Mouse (Mus musculus) small intestine, adult 2 months (tissue): ENCODE measurements at regions not wholly inside any gene's neighbourhood (a gene's known extent, or its start where the extent isn't known, plus 50 kb on each side); places are given as distances from the start of the nearest gene placed in this dataset.

Experiments used
- CTCF ChIP-seq: fragments of 200-500 bp; IDR thresholded peaks from 2 replicates; pipeline ENCODE4 v1.5.1; 2012; ENCODE audit warnings: low read depth, mild to moderate bottlenecking, control low read depth, inconsistent platforms, low read length, moderate library complexity, mixed read lengths; ENCODE audit not compliant: insufficient replicate concordance, insufficient read length; ENCODE audit errors: extremely low read depth
- POLR2A ChIP-seq: fragments of 200-500 bp; IDR thresholded peaks from 2 replicates; pipeline ENCODE4 v1.6.1; 2012; ENCODE audit warnings: low read depth, mild to moderate bottlenecking, control low read depth, inconsistent platforms, low read length, moderate library complexity

DNA sequence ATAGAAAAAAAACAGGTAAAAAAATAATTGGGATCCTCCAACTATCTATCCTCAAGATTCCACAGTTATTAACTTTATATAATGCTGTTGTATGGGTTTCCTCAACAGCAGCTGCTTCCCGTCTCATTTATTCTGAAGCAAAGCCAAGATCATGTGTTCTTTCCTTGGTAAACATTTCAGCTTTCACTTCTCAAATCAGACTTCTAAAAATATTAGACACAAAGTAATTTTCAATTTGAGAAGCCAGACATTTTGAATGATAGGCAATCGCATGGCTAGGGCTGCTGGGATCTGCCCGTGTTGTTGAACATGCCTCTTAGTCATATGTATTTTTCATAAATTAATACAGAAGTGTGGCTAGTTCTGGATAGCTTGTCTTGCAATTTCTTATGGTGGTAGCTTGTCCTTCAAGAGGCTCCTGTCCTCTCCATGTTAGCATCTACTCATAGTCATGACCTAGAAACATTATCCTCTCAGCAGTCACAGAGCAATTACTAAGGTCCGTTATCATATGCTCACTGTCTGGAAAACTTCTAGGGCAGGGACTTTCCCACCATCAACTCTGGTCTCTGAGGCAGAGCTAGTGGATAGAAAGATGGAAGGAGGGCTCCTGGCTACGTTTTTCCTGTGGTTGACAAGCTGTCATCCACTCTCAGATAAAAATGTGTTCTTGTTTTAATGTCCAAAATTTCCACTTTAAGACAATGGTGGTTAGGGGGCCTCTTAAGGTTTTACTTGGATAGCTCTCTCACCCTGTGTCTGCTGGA lies 274.6 kb upstream of the Nmur2 start:
- TF ChIP-seq POLR2A, result no peak
- no peak for TF ChIP-seq CTCF
